Mouse (Mus musculus): ENCODE results near the gene Grik3.

GRCm38 (mm10) chr4:125728091-125728863, 237.8 kb downstream of the Grik3 start:
- TF ChIP-seq POLR2A (IDR thresholded peaks at IDR 0.05; ENCODE audit: low read depth, low read length) (no peak), CTCF (IDR thresholded peaks at IDR 0.05; ENCODE audit: borderline replicate concordance, insufficient read depth, low read length) (no peak)

Data from embryonic fibroblast, embryonic 13.5 days (primary cell).